Mouse (Mus musculus): ENCODE results near the gene Iqcf3.

- TF ChIP-seq CTCF (IDR thresholded peaks at IDR 0.05; ENCODE audit: control insufficient read depth, insufficient read depth, insufficient replicate concordance, low read depth, low read length) (no peak), POLR2A (IDR thresholded peaks at IDR 0.05; ENCODE audit: control insufficient read depth, low read depth, low read length) (no peak)
These were observed 106.3 kb downstream of the Iqcf3 start for GRCm38 (mm10) chr9:106454888-106455681.
